Mouse (Mus musculus): ENCODE measurements around the gene Senp2.

Senp2 gene

GRCm38 (mm10) chr16:22097659-22098058 lies 88.4 kb downstream of the Senp2 start:
- DNase-seq (ENCODE audit: low spot score): no peak

Measured in urinary bladder, postnatal 14 days (tissue).